24 mouse cellular contexts compared by ENCODE assay signal in the genomic region with DNA sequence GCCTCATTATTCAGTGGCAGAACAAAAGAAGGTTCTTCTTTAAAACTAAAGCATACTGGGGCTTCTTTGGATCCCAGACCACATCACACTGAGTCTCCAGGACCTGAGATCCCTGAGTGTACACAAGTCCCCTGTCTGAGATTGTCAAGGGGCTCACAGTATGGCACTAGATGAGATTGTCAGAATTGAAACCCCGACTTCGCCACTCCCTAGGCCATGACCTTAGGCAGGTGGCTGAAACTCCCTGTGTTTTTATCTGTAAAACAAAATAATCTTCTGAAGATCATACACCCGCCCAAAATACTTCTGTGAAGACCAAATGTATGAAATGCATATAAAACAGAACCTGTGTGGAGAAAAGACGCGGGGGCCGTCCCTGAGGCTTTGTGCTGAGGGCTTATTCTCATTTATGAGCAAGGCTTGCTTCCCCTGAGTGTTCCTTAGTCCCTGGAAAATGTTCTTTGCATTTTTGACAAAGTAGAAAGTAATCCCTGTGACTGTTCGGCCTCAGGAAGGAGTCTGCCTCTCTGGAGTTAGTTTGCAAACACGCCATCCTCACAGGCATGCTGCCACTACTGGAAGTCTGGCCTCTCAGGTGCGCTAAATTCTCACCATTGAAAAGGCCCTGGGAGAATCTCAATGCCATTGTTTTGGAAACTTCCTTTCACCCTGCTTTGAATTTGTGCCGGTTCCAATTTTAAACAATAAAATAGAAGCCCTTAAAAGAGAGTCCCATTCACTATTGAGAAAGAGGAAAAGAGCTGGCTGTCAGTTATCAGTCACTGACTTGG.
DNase-seq lines count a peak whose midpoint lies in the region; ATAC-seq and TF ChIP-seq lines count a peak whose summit lies in the region.
"Had no signal": no experiment of that assay in that cellular context is flagged by ENCODE, and none has a peak within 500 bp of the region (broad histone marks: within the 10 kb centered on the region; RNA-seq: fewer than 3 reads in every experiment).

No protein-coding gene starts in this region.

- H3K4me3 ChIP-seq in heart, embryonic 11.5 days (ENCODE audit: low read depth, low read length): no peak overlapping the region
- H3K4me3 ChIP-seq in kidney, embryonic 15.5 days (replicated peaks): no peak overlapping the region
- no peak overlapping the region for H3K4me3 ChIP-seq in midbrain, embryonic 12.5 days
- no peak overlapping the region for H3K4me3 ChIP-seq in midbrain, postnatal 0 days (ENCODE audit: low read depth, low read length)
- H3K4me3 ChIP-seq in embryonic facial prominence, embryonic 10.5 days: no peak overlapping the region
- H3K4me3 ChIP-seq: erythroblast, embryonic 14.5 days; heart, embryonic 10.5 days; limb, embryonic 13.5 days; megakaryocyte, embryonic 14.5 days; neural tube, embryonic 13.5 days had no signal

- no peak for TF ChIP-seq CTCF in midbrain, postnatal 0 days (IDR thresholded peaks at IDR 0.05)

- H3K4me2 ChIP-seq in heart, embryonic 11.5 days: no peak overlapping the region
- H3K4me2 ChIP-seq in kidney, embryonic 15.5 days: no peak overlapping the region
- no peak overlapping the region for H3K4me2 ChIP-seq in midbrain, embryonic 12.5 days (replicated peaks)
- H3K4me2 ChIP-seq in midbrain, postnatal 0 days (ENCODE audit: low read depth, low read length, poor library complexity, severe bottlenecking): no peak overlapping the region
- H3K4me2 ChIP-seq: limb, embryonic 13.5 days; liver, embryonic 11.5 days; neural tube, embryonic 13.5 days had no signal

- no peaks in the 10 kb centered on the region for H3K27me3 ChIP-seq in heart, embryonic 11.5 days (ENCODE audit: control insufficient read depth, insufficient read depth, low read length)
- no peaks in the 10 kb centered on the region for H3K27me3 ChIP-seq in kidney, embryonic 15.5 days
- no peaks in the 10 kb centered on the region for H3K27me3 ChIP-seq in midbrain, embryonic 12.5 days
- H3K27me3 ChIP-seq in midbrain, postnatal 0 days (ENCODE audit: insufficient read depth, low read length): no peaks in the 10 kb centered on the region
- no peaks in the 10 kb centered on the region for H3K27me3 ChIP-seq in embryonic facial prominence, embryonic 10.5 days (replicated peaks; ENCODE audit: low read depth, poor library complexity, severe bottlenecking)
- H3K27me3 ChIP-seq: megakaryocyte, embryonic 14.5 days; neural tube, embryonic 13.5 days had no signal

- WGBS in heart, embryonic 11.5 days (ENCODE audit: insufficient replicate concordance): 74% methylated on average over 10 of the region's 10 CpGs
- 73% methylated on average over 10 of the region's 10 CpGs for WGBS in kidney, embryonic 15.5 days
- WGBS in midbrain, embryonic 12.5 days: 40% methylated on average over 10 of the region's 10 CpGs
- WGBS in midbrain, postnatal 0 days: 40% methylated on average over 10 of the region's 10 CpGs
- 70% methylated on average over 10 of the region's 10 CpGs for WGBS in embryonic facial prominence, embryonic 10.5 days

- H3K4me1 ChIP-seq in heart, embryonic 11.5 days (ENCODE audit: control insufficient read depth, insufficient read depth, low read length): no peaks in the 10 kb centered on the region
- H3K4me1 ChIP-seq in kidney, embryonic 15.5 days: peaks cover 17% of the 10 kb centered on the region
- H3K4me1 ChIP-seq in midbrain, embryonic 12.5 days: peaks cover 43% of the 10 kb centered on the region
- no peaks in the 10 kb centered on the region for H3K4me1 ChIP-seq in midbrain, postnatal 0 days (ENCODE audit: insufficient read depth, low read length)
- H3K4me1 ChIP-seq in embryonic facial prominence, embryonic 10.5 days: peaks cover 37% of the 10 kb centered on the region

- H3K9ac ChIP-seq in heart, embryonic 11.5 days (ENCODE audit: low read depth, low read length): no peak overlapping the region
- no peak overlapping the region for H3K9ac ChIP-seq in kidney, embryonic 15.5 days
- no peak overlapping the region for H3K9ac ChIP-seq in midbrain, embryonic 12.5 days (replicated peaks)
- H3K9ac ChIP-seq in midbrain, postnatal 0 days (replicated peaks; ENCODE audit: low read length, poor library complexity, severe bottlenecking): no peak overlapping the region
- H3K9ac ChIP-seq: limb, embryonic 13.5 days; neural tube, embryonic 13.5 days had no signal

- no peaks in the 10 kb centered on the region for H3K36me3 ChIP-seq in heart, embryonic 11.5 days (ENCODE audit: control insufficient read depth, insufficient read depth, low read length)
- no peaks in the 10 kb centered on the region for H3K36me3 ChIP-seq in kidney, embryonic 15.5 days
- no peaks in the 10 kb centered on the region for H3K36me3 ChIP-seq in midbrain, embryonic 12.5 days
- no peaks in the 10 kb centered on the region for H3K36me3 ChIP-seq in midbrain, postnatal 0 days (ENCODE audit: insufficient read depth, low read length)
- no peaks in the 10 kb centered on the region for H3K36me3 ChIP-seq in embryonic facial prominence, embryonic 10.5 days (replicated peaks)
- H3K36me3 ChIP-seq: heart, embryonic 10.5 days; limb, embryonic 13.5 days; neural tube, embryonic 13.5 days had no signal

- ATAC-seq in heart, embryonic 11.5 days (replicated peaks; ENCODE audit: insufficient number of reproducible peaks, low FRiP score, low TSS enrichment): no peak
- no peak for ATAC-seq in kidney, embryonic 15.5 days (replicated peaks; ENCODE audit: low FRiP score)
- ATAC-seq in midbrain, embryonic 12.5 days (ENCODE audit: low FRiP score, low read depth): no peak
- no peak for ATAC-seq in midbrain, postnatal 0 days (ENCODE audit: low FRiP score)
- ATAC-seq: forebrain, embryonic 16.5 days; hindbrain, embryonic 16.5 days; Patski had no signal

- H3K9me3 ChIP-seq in heart, embryonic 11.5 days (replicated peaks; ENCODE audit: control insufficient read depth, low read length): no peaks in the 10 kb centered on the region
- H3K9me3 ChIP-seq in kidney, embryonic 15.5 days (replicated peaks): no peaks in the 10 kb centered on the region
- H3K9me3 ChIP-seq in midbrain, embryonic 12.5 days: no peaks in the 10 kb centered on the region
- H3K9me3 ChIP-seq in midbrain, postnatal 0 days (ENCODE audit: low read length): no peaks in the 10 kb centered on the region
- no peaks in the 10 kb centered on the region for H3K9me3 ChIP-seq in embryonic facial prominence, embryonic 10.5 days
- H3K9me3 ChIP-seq: heart, embryonic 10.5 days; limb, embryonic 13.5 days; megakaryocyte, embryonic 14.5 days; neural tube, embryonic 13.5 days had no signal

- peak; percentile 90 for DNase-seq in heart, adult 11 months
- DNase-seq in kidney, adult 9 months: peak; percentile 20
- no peak for DNase-seq in midbrain, postnatal 0 days (ENCODE audit: low spot score)
- DNase-seq in embryonic facial prominence, embryonic 10.5 days (ENCODE audit: low spot score): no peak
- DNase-seq in lung, postnatal 4 days: no peak
- DNase-seq: adrenal gland, postnatal 14 days; cerebellum, adult 11-12 months; cerebellum, adult 9-11 months; embryo, embryonic 11 days; kidney, adult 18-20 months; lung, postnatal 36 days; right cerebral cortex, postnatal 4 days had no signal

- H3K27ac ChIP-seq in heart, embryonic 11.5 days (ENCODE audit: low read depth, low read length): no peak overlapping the region
- no peak overlapping the region for H3K27ac ChIP-seq in kidney, embryonic 15.5 days
- peak overlapping the region; percentile 17; the same call in 1 of the 2 replicates for H3K27ac ChIP-seq in midbrain, embryonic 12.5 days (replicated peaks)
- no peak overlapping the region for H3K27ac ChIP-seq in midbrain, postnatal 0 days (ENCODE audit: low read depth, low read length)
- H3K27ac ChIP-seq in embryonic facial prominence, embryonic 10.5 days (replicated peaks): no peak overlapping the region
- H3K27ac ChIP-seq: heart, embryonic 10.5 days; limb, embryonic 13.5 days; neural tube, embryonic 13.5 days had no signal

Comparison
In these comparisons a context has a peak if more than half of its experiments do, and no peak if none do; other contexts are left out.
1. DNase-seq: peak in heart, adult 11 months (single experiment) and kidney, adult 9 months (single experiment); none in midbrain, postnatal 0 days (single experiment), embryonic facial prominence, embryonic 10.5 days (single experiment) and lung, postnatal 4 days (0 of 2).